Mouse (Mus musculus): ENCODE results near the gene Tnpo2.

GRCm38 (mm10) chr8:85037681-85038531 is 1.2 kb downstream of the Tnpo2 start:
- TF ChIP-seq EP300 (optimal IDR thresholded peaks at IDR 0.05) (no peak), CTCF (IDR thresholded peaks at IDR 0.05; ENCODE audit: low read depth) (peak; percentile 19; the same call in 1 of the 2 replicates)

All from stomach, postnatal 0 days (tissue).